Mouse (Mus musculus) thymus, postnatal 4 days (tissue): ENCODE results near the gene Nemf.
"Not testable (repeated sequence)": the region's sequence is repeated elsewhere in the genome, so short reads cannot be mapped to it uniquely, and the experiment has no call there.

Source experiments
- DNase-seq: peaks from one replicate; pipeline ENCODE4 v3.0.0; 2021

The Nemf gene

DNA sequence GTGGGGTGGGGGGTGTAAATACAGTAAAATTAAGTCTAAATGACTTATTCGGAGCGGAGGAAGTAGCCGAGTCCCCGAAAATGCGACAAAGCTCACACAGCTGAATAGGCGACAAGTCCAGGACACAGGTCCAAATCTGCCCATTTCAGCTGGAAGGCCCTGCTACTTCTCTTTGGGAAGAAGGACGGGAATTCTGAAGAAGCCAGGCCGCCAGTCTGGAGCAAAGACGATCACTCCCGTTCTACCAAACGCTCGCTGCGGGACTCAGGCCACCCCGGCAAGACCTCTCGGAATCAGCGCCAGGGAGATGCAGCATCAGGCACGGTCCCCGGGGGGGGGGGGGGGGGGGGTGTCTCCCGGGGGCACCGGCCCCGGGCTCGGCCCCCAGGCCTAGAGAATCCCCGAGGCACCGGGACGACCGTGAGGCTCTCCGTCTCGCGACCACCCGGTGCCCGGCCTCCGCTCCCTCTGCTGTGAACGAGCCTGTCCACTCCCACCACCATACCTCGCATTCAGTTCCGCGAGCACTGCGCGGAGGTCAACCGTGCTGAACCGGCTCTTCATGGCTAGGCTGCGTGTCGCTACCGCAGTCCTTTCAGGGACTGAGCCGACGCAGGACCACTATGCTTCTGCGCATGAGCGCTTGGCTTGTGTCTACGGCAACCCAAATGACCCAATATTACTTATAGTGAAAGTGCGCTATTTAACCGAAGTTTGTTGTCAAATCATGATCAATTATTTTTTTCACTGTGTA, at the start of gene Nemf:
Nemf (minus strand) TSS at position 620 of the 754 bp plus-strand sequence.
- DNase-seq = peak; percentile 83

DNA sequence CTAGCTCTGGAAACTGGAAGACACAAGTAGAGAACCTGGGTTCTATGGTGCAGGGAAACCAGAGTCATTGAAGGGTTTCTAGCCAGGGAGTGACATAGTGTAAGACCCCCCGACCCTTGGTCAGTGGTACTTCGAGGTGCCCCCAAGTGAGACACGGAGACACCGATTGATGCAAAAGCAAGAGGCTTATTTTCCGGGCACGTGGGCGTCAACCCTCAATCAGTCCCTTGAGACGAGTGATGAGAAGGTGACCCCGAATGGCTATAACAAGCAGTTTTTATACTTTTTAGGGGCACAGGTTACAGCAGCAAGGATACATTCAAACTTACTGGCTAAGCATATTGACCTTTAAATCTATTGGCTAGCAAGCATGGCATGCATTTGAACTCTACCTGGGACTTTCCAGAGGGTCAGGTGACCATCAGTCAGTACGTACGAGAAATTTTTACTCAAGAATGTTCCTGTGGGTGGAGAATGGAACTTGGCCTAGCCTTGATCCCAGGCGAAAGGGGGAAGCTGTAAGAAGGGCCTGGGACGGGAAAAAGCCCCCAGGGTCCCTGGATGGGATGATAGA, 45.7 kb upstream of the Nemf start:
- DNase-seq = no peak

DNA sequence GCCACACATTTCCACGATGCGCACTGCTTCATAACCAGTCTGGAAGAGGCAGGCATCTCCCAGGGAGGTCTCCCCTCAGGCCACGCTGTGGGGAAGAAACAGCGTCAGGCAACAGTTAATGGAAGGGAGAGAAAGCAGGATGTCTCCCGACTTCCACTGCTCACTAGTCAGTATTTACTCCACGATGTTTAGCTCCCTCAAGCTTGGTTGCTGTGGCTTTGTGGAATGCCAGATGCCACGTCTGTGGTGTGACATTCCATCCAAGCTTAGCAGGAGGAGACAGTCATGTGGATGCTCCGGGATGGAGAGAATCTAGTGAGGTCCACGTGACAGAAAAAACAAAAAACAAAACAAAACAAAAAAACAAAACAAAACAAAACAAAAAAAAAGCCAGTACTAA, 45.1 kb upstream of the Nemf start:
- DNase-seq = no peak

DNA sequence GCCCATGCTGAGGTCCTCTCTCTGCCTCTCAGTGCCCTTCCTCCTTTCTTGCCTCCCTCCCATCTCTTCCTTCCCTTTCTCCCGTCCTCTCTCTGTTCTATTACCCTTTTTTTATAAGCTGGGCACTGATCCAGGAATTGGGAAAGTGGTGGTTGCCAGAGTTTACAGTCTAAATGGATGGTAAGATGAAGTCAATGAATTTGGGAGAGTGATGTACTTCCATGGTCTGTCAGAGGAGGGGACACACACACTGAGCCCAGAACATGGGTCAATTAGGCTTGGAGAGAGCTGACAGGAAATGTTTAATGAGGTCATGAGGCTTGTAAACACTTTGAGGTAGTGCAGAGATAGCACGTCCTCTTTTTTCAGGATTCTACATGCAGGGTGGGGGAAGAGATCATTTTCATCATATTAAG, 43.9 kb upstream of the Nemf start:
- DNase-seq = no peak

DNA sequence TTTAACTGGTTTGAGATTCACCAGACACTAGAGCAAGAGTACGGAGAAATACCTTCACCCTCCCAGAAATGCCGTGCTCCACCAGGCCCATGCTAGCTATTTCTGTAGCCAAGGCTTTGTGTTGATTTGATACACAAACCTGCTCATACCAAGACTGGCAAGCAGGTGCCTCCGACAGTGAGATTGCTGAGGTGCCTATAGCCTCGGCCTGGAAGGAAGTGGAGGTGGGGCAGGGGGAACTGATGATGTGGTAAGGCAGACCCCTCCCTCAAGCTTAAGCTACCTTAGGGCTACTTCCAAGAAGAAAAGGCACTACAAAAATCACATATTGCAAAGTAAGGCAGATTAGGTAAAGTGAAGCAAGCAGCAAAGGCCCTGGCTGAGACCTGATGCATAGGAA, 43.4 kb upstream of the Nemf start:
- no peak for DNase-seq

DNA sequence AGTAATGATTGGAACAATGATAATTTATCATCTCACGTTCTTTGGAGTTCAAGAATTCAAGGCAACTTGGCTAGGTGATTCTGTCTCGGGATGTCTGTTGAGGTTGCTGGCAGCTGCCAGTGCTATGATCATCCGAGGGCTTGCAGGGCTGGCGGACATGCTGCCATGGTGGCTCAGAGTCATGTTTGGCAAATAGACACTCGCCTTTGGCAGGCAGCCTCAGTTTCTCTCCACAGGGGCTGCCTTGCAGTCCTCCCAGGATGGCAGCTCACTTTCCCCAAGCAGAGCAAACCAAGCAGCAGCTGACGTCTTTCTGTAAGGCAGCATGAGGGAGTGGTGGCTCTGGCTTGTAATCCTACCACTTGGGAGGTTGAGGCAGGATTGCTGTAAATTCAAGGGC, 37.5 kb upstream of the Nemf start:
- no peak for DNase-seq

DNA sequence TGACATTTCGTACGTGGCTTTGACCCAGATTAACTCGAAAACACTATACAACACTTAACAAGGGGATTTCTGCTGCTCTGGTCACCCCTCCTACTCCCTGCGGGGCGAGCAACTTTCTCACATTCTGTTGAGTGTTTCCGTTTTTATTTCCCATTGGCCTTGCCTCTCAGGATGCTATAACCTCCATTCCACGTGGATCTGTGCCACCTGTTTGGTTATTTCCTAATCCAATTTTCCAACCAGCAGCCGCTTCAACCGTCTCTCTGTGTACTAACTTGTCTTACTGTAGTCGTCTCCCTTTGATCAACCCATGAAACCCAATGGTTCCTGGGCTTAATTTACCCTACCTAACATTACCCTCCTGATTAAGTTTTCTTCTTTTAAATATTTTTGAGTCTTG, 36.1 kb upstream of the Nemf start:
- no peak for DNase-seq

DNA sequence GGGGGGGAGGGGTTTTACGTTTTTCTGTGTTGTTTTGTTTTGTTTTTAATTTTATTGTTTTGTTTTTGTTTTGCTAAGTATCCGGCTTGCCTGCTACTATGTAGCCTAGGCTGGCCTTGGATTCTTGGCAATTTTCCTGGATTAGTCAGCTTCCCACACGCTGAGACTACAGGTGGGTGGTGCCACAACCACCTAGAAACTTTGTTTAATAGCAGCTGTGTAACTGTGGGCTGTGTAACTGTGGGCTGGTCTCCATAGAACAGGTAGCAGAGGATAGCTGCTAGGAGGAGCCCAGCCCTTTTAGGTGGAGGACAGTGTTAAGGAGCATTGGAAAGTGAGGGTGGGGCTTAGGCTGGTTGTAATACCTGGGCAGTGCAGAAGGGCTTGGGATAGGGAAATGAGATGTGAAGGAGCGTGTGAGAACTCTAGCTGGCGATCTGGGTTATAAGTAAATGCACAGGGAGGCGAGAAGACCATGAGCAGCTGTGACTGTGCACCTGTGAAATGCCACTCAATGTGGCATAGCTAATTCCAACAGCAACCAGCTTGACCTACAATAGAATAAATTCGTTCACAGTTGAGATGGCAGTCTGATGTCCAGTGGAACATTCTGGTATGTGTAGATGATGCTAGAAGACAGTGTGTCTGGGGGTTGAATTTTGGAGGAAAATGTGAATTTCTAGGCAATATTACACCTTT, 33.2 kb upstream of the Nemf start:
- no peak for DNase-seq

DNA sequence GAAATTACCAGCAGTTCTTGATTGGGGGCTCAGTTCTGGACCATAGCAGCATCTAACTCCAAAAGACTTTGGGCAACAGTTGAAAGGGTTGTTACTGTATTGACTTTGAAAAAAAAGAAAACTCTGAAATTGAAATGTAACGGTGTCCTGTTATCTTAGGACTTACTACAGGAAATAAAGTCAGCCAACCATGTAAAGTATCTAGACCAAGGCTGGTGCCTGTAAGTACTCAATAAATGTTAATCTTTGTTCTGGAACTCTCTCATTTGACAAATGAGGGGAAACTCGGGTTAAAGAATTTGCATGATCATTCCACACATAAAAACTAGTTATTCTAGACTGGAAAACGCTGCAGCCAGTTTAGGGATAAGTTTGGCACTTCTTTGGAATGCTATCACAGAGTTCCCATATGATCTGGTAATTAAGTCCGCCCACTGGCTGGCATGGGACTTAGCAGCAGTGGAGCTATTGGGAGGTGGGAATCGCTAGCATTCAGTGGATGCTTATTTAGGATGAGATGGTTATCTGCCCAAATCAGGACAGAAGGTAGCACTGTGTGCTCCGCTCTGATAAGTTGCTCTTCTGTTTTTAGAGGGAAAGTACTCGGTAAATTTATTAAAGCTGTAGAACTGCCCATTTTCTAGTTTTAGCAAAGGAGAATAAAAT, 32.4 kb upstream of the Nemf start:
- no peak for DNase-seq

DNA sequence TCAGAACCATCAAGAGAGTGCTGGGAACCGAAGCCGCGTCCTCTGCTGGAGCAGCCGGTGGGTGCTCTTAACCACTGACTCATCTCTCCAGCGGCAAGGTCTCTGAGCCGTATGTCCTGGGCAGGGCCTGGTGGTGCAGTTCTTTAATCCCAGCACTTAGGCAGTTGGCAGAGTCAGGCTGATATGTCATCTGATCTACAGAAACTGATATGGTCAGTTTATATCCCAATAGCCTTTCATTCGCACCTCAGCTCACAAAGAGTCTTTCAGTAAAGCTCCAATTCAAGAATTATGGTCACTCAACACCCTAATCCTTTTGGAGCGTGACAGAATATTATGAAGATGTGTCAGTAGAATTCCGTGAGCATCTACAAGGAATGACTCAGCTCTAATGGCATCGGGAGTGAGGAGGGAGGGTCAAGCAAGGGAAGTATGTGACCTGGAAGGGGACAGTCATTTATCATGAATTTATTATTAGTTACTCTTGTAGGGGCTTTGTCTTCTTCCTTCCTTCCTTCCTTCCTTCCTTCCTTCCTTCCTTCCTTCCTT, 31.4 kb upstream of the Nemf start:
- no peak for DNase-seq

DNA sequence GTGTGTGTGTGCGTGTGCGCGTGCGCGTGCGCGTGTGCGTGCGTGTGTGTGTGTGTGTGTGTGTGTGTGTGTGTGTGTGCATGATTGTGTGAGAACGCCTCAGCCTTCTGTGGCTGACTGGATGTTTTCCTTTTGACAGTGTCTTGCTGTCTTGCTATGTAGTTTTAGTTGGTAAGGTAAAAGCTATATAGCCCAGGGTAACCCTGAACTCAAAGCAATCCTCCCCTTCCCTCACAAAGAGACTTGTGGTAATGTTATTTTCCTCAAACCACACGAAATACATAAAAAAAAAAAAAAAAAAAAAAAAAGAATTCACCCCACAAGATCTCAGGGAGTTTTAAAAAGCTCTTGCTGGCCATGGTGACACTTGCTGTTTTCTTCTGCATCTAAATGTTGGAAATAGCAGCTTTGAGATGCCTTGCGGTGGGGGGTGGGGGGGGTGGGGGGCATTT, 29.3 kb upstream of the Nemf start:
- DNase-seq = not testable (repeated sequence)

DNA sequence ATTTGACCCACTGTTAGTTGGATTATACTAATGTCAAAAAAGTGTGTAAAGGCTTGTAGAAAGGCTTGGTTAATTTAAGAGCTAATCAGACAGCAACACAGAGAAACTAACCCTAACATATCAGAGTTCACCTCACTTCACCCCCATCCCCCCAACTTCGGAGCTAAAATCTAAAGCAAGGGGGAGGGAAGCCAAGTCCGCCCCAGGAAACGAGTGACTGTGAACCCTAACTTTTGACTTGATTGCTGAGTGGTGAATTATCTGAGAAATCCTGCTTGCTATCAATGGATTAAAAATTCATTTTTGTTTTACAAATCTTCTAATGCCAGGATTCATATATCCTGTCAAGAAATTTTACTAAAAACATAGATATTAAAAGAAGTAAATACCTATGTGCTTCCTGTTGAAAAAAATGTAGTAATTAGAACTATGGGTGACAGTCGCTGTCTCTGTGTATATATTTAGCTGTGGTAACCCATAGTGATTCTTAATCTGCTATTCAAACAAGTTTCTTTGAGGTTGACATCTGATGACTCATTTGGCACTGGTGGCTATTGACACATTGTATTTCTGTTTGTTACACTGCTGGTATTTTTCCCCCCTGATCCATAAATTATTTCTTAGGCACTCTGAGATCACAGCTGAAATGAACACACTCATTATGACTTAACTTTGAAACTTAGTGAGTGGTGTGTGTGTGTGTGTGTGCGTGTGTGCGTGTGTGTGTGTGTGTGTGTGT, 28.7 kb upstream of the Nemf start:
- DNase-seq = no peak

DNA sequence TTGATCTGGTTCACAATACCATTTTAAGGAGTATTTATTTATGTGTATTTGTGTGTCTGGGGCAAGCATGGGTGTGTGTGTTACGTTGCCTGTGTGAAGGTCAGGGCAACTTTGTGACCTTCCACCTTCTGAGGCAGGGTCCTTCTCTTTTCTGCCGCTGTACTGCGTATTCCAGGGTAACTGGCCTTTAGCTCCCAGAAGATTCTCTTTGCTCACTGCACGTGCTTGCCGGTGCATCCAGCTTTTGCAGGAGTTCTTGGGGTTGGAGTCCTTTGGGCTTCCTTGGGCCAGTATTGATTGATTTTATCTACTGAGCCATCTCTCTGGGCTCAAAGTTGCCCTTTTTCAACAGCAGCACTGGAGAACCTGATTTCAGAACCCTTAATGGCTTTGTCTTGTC, 27.6 kb upstream of the Nemf start:
- no peak for DNase-seq

DNA sequence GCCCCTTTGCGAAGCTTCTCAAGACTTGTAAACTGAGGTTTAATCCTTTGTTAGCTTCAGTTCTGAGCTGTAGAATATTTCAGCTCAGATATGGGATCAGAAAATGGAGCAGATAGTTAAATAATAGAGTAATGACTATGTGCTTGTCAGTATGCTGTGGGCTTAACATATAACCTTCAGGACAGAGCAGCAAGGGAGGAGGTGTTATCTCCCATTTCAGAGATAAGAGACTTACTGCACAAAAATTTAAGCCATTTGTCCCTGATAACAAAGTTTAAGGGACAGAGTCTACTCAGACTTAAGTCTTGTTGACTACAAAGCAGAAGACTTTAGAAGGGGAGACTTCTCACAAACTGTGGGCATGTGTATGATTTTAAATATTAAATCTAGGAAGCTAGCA, 25.9 kb upstream of the Nemf start:
- DNase-seq = no peak

DNA sequence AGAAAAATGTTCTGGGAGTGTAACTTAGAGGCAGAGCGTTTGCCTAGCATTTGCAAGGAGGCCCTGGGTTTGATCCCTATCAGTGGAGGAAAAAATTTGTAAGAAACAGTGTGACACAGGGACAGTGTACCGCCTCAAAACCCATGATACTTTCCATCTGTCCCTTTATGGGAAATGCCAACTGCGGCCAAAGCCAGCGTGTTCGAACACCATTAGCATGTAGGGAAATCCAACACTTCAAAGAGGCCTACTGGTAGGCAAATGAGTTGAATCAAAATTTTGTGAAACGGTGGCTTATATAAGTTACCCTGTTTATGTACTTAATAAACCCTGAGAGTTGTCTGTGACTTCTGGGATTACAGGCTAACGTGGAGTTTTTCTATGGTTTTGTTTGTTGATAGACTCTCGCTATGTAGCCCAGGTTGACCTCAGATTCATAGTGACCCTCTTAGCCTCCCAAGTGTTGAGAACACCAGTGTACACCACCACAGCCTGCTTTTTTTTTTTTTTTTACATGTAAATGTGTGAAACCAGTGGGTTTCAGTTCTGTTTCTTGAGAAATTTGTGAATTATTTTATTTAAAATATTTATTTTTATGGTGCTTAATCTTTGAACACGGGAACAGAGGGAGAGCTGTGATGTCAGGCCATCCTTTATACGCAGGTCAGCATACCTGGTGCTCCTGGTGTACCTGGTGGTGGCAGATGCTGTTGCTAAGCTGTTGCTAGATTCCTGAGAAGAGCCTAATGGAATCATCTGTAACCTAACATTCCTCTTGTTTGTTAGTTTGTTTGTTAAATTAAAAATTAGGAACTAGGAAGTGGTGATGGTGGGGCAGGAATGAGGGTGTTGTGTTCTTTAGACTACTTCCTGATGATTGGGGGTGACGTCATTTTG, 21.8 kb upstream of the Nemf start:
- DNase-seq = no peak

DNA sequence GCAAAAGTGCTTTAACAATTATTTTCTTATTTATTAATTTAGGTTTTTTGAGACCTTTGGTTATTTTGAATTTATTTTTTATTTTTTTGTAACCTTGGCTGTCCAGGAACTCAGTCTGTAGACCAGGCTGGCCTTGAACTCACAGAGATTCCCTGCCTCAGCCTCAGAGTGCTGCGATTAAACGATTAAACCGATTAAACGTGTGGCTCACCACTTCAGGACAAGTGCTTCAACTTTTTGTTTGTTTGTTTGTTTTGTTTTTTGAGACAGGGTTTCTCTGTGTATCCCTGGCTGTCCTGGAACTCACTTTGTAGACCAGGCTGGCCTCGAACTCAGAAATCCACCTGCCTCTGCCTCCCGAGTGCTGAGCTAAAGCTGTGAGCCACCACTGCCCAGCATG, 20.7 kb upstream of the Nemf start:
- DNase-seq = not testable (repeated sequence)

DNA sequence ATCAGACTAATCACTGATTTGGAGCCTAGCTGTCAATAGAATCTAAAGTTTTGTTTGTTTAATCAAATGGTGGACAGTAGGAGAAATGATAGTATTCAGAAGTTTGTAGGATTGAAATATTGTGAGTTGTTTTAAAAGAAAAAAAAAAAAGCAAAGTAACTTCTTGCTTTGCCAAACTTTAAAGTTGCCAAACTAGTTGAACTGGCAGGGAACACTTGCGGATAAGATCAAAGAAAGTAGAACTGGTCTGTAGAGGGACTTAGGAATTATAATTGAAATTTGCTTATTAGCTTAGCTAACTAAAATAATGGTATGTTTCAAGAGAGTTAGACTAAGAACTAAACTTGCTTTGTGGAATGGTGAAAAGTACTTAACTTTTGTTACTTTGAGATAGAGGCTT, 20.2 kb upstream of the Nemf start:
- no peak for DNase-seq

DNA sequence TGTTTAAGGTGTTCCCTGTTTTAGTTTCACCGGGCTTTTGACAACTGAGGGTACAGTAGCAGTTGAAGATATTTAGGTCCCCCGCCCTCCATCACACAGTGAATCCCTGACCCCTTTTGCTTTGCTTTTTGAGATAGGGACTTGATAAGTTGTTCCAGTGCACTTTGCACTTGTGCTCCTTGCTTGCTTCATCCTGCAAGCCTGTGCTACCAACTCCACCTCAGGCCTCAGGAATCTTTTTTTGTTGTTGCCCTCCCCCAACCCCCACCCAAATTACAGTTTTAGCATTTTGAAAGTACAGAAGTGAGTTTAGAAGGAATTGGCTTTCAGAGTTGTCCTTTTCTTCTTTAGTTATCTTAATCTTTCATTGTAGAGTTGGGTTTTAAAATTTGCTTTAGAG, 19.2 kb upstream of the Nemf start:
- no peak for DNase-seq

DNA sequence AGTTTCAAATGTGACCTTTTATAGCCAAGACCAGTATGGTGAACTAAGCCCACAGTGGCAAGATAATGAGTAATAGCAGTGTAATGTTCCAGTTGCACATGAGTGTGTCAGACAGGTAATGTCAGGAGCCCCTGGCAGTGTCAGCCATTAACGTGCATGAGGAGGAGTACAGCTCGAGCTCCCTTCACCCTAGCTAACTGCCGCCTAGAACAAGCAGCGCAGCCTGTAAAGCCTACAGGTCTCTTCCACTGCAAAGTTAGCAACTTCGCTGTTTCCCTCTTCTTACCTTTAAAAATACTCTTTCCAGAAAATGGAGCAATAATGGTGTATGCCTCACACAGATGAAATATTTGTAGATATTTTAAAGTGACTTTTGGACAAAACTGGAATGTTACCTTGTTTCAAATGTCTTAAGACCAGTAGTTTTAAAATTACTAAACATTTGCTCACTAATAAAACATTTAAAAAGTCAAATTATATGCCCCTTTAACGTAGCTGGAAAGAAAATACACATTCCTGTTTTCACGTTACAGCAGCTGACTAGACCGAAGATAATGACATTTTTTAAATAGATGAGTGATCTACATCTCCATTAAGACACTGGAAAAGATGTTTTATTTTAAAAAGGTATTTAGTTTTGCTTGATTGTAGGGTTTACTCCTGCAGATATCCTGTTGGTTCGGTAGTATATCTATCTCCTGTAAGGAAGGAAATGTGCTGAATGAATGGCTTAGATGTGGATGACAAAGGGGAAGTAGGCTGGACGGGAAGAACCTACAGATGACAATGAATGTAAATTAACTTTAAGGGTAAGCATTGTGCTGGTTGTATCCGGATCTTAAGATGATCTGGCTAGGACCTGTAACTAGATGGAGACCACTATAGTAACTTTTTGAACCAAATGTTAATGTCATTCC, 17.1 kb upstream of the Nemf start:
- DNase-seq = peak; percentile 42

DNA sequence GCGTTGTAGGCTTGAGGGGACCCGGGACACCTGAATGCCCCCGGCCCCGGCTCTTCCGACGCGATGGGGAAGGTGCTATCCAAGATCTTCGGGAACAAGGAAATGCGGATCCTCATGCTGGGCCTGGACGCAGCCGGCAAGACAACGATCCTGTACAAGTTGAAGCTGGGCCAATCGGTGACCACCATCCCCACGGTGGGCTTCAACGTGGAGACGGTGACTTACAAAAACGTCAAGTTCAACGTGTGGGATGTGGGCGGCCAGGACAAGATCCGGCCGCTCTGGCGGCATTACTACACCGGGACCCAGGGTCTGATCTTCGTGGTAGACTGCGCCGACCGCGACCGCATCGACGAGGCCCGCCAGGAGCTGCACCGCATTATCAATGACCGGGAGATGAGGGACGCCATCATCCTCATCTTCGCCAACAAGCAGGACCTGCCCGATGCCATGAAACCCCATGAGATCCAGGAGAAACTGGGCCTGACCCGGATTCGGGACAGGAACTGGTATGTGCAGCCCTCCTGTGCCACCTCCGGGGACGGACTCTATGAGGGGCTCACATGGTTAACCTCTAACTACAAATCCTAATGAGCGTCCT, 15.9 kb upstream of the Nemf start:
- DNase-seq = peak; percentile 56
